Mouse (Mus musculus) right cerebral cortex, postnatal 25 days (tissue): ENCODE results near the gene Psme2b.
"Not testable (repeated sequence)": the region's sequence is repeated elsewhere in the genome, so short reads cannot be mapped to it uniquely, and the experiment has no call there.

Experiments used
- DNase-seq: peaks from one replicate; pipeline ENCODE4 v3.0.0; 2022

Gene Psme2b

GRCm38 (mm10) chr11:48900654-48901566 is 45.1 kb downstream of the Psme2b start:
- not testable (repeated sequence) for DNase-seq

- no peak for DNase-seq
Observed at GRCm38 (mm10) chr11:48898812-48899431, 47.1 kb downstream of the Psme2b start.
